Mouse (Mus musculus) heart, postnatal 0 days (tissue): ENCODE results near the gene Cnksr3. TPM values are rescaled to one million over a fixed set of nuclear protein-coding genes. Genes with fewer than 3 reads are reported as not detected.

Experiments used
- ATAC-seq: fragments of 200-750 bp; cut with Nextera tagmentation; 2 replicates; pipeline ENCODE4 v1.8.0; 2017; ENCODE audit warnings: low read depth, moderate number of reproducible peaks, moderate library complexity; ENCODE audit not compliant: insufficient read depth
- DNase-seq: peaks from one replicate; pipeline ENCODE4 v3.0.0-alpha.2; 2016; ENCODE audit warnings: low spot score
- H3K27ac ChIP-seq: fragments of 300-500 bp; sonication (generic); 2 replicates; pipeline ENCODE4 v1.5.1; 2014; ENCODE audit warnings: low read depth, mild to moderate bottlenecking
- H3K27me3 ChIP-seq: fragments of 300-500 bp; sonication (generic); 2 replicates; pipeline ENCODE4 v1.6.1; 2014; ENCODE audit warnings: low read length, mixed read lengths; ENCODE audit not compliant: control insufficient read depth, insufficient read depth
- H3K36me3 ChIP-seq: fragments of 300-500 bp; sonication (generic); replicated peaks from 2 replicates; pipeline ENCODE4 v1.6.1; 2014; ENCODE audit warnings: low read length, mixed read lengths; ENCODE audit not compliant: control insufficient read depth, insufficient read depth
- H3K4me1 ChIP-seq: fragments of 300-500 bp; sonication (generic); 2 replicates; pipeline ENCODE4 v1.6.1; 2014; ENCODE audit warnings: antibody characterized with exemption; ENCODE audit not compliant: control insufficient read depth, insufficient read depth
- H3K4me2 ChIP-seq: fragments of 300-500 bp; sonication (generic); 2 replicates; pipeline ENCODE4 v1.6.1; 2014; ENCODE audit warnings: low read depth, mild to moderate bottlenecking, low read length, moderate library complexity
- H3K4me3 ChIP-seq: fragments of 300-500 bp; sonication (generic); 2 replicates; pipeline ENCODE4 v1.5.1; 2014; ENCODE audit warnings: low read depth, low read length
- H3K9ac ChIP-seq: fragments of 300-500 bp; sonication (generic); replicated peaks from 2 replicates; pipeline ENCODE4 v1.6.1; 2014; ENCODE audit warnings: low read depth, low read length, mixed read lengths
- H3K9me3 ChIP-seq: fragments of 300-500 bp; sonication (generic); replicated peaks from 2 replicates; pipeline ENCODE4 v1.6.1; 2016; ENCODE audit warnings: low read length; ENCODE audit not compliant: control insufficient read depth
- CTCF ChIP-seq: IDR thresholded peaks from 2 replicates; pipeline ENCODE4 v1.5.1; 2016; ENCODE audit warnings: antibody characterized with exemption, control low read depth, low read depth
- EP300 ChIP-seq: IDR thresholded peaks from 2 replicates; pipeline ENCODE4 v1.6.1; 2016; ENCODE audit warnings: antibody characterized with exemption, low read depth
- WGBS: fragments of 180-500 bp; shearing (Covaris S2); extraction: QIAGEN DNeasy Blood & Tissue Kit; methylation state at CpG from one replicate; pipeline ENCODE4 v1.1.7; 2014; 5-methylcytosine and 5-hydroxymethylcytosine counted together
- polyA plus RNA-seq: library from polyadenylated mRNA; unstranded; fragments of >200 nt; fragmentation: Nextera tagmentation; extraction: Ambion mirVana; gene quantifications from 2 replicates; pipeline ENCODE4 v1.2.1, GENCODE M21; 2015
- total RNA-seq: library from RNA; depleted of rRNA; stranded (reverse); fragments of >200 nt; gene quantifications from 2 replicates; pipeline ENCODE4 v1.2.3, GENCODE M21; 2014; ENCODE audit warnings: low replicate concordance

The Cnksr3 gene
- total and polyA plus RNA-seq, 2 experiments from 2014 or later = 8.1 to 16.6 TPM

DNA sequence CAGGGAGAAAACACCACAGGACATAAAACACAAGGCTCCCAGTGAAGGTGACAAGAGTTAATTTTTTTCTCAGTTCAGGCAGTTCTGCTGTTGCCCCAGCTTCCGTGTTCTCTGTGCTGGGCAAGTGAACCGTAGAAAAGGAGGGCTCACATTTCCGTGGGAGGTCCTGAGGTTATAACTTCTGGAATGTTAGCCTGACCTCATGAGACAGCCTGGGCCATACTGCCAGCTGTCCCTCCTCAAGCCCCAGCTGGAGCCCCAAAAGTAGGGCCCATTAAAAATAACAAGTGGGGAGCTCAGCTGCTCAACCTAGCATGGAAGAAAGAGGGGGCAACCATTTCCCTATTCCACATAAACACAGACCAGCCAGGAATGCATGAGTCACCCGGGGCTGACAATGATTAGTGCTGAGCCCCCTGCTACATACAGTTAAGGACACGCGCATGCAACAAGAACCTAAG lies 28.8 kb downstream of the Cnksr3 start:
- ATAC-seq = peak; percentile 21; the same call in 1 of the 2 replicates
- H3K4me2 ChIP-seq = peak overlapping the region; percentile 19; the same call in 1 of the 2 replicates
- H3K27ac ChIP-seq = peak overlapping the region; percentile 64
- 26% methylated on average over 6 of the region's 6 CpGs for WGBS
- DNase-seq = no peak
- no peak for TF ChIP-seq EP300
- no peak for TF ChIP-seq CTCF
- no peaks in the 10 kb centered on the region for H3K9me3 ChIP-seq
- no peaks in the 10 kb centered on the region for H3K27me3 ChIP-seq
- H3K9ac ChIP-seq = no peak overlapping the region
- H3K4me3 ChIP-seq = no peak overlapping the region
- H3K36me3 ChIP-seq = no peaks in the 10 kb centered on the region
- peaks cover 32% of the 10 kb centered on the region for H3K4me1 ChIP-seq

DNA sequence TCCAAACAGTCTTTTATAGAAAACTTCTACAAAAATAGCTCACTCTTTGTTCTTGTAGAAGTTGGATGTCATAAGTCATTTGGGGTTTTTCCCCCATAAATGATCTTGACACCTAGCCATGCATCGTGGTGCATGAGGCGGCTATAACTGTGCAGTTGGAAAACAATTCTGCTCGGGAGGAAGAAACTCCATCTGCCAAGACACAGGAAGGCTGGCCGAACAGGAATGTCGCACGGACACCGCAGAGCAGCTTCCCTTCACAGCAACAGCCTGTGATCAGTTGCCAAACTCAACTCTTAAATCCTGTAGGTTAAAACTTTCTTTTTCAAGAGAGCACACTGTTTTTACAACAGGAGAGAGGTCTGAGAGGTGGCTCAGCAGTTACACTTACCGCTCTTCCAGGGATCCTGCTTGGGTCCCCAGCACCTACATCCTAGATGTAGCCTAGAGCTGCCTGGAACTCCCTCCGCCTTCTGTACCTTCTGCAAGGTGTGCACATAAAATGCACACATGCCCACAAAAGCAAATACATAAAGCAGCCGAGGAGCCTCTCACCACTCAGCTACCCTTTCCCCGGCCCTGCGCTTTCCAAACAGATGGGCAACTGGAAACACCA lies 29.4 kb downstream of the Cnksr3 start:
- TF ChIP-seq EP300 (no peak), CTCF (no peak)
- no peak for ATAC-seq
- 59% methylated on average over 12 of the region's 12 CpGs for WGBS
- no peak for DNase-seq
- Histone ChIP-seq H3K4me2 (peak overlapping the region; percentile 19; the same call in 1 of the 2 replicates), H3K4me1 (peaks cover 27% of the 10 kb centered on the region), H3K4me3 (no peak overlapping the region), H3K36me3 (no peaks in the 10 kb centered on the region), H3K9ac (no peak overlapping the region), H3K27me3 (no peaks in the 10 kb centered on the region), H3K9me3 (no peaks in the 10 kb centered on the region), H3K27ac (peak overlapping the region; percentile 64)

DNA sequence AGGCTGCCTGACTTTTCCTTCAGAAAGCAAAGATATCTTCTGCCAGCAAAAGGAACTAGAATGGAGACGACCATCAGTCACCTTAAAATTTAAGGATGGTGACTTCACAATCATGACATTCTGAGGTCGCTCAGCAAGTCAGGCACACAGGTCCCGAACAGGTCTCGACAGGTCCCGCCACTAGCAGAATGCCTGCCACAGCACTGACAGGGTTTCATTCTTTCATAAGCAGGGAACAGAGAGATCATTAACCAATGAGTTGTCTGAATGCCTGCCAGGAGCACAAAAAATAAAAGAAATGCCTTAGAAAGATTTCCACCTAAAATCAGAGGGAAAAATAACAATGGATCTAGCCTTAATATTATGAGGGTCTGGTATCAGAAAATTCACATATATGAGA lies 31.7 kb downstream of the Cnksr3 start:
- TF ChIP-seq CTCF (no peak), EP300 (no peak)
- WGBS = 82% methylated on average over 5 of the region's 5 CpGs
- no peaks in the 10 kb centered on the region for H3K27me3 ChIP-seq
- DNase-seq (no peak), ATAC-seq (no peak)
- no peak overlapping the region for H3K4me3 ChIP-seq
- H3K4me1 ChIP-seq = peaks cover 27% of the 10 kb centered on the region
- no peak overlapping the region for H3K9ac ChIP-seq
- H3K4me2 ChIP-seq = no peak overlapping the region
- H3K9me3 ChIP-seq = no peaks in the 10 kb centered on the region
- no peaks in the 10 kb centered on the region for H3K36me3 ChIP-seq
- no peak overlapping the region for H3K27ac ChIP-seq

DNA sequence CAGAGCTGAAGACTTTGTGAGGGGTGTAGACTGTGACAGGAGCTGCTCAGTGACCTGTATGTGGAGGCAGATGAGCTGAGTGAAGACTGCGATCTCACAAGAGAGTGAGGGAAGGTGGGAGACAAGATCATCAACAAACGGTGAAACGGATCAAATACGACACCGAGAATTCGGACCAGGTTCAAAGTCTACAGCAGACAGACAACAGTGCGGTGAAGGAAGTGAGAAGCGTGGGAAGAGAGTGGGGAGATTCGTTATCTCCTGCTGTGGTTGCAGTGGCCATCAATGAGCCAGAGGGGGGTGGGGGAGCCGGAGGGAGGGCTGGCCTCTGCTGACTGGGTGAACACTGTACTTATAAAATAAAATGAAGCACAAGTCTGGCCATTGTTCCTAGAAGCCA lies 33.5 kb downstream of the Cnksr3 start:
- peaks cover 23% of the 10 kb centered on the region for H3K4me1 ChIP-seq
- no peak for DNase-seq
- H3K27ac ChIP-seq = no peak overlapping the region
- H3K36me3 ChIP-seq = no peaks in the 10 kb centered on the region
- H3K4me2 ChIP-seq = no peak overlapping the region
- TF ChIP-seq CTCF (no peak), EP300 (no peak)
- H3K9ac ChIP-seq = no peak overlapping the region
- 52% methylated on average over 10 of the region's 10 CpGs for WGBS
- no peak overlapping the region for H3K4me3 ChIP-seq
- ATAC-seq = no peak
- H3K27me3 ChIP-seq = no peaks in the 10 kb centered on the region
- no peaks in the 10 kb centered on the region for H3K9me3 ChIP-seq

DNA sequence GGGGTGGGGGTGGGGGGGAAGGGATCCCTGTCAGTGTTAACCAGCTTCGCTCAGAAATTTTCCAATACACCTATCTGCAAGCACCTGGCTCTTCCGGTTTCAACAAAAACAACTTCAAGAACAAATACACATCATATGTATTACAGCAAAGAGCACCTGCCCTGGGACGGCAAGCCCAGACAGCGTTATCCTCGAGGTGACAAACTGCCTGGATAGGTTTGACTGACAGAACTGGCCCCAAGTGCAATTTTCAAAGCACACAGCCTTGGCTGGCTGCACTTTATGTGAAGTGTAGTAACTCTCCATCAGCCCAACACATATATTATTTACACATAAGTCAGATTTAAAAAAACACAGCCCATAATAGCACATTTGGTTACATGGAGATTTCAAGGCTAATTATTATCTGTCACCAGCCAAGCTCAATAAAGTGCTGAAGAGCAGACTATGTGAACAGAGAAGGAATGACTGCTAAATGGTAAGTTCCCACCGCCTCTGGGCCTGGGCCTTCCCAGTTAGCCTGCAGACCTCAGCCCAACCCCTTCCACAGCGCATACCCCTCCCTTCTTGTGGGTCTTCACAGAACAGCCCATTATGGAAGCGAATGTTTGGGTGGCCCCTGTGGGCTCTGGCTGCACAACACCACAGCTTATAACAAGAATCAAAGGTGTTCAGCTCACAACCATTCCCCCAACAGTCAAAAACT lies 35.7 kb downstream of the Cnksr3 start:
- Histone ChIP-seq H3K9ac (no peak overlapping the region), H3K4me2 (no peak overlapping the region), H3K36me3 (no peaks in the 10 kb centered on the region), H3K9me3 (no peaks in the 10 kb centered on the region), H3K27me3 (no peaks in the 10 kb centered on the region), H3K4me3 (no peak overlapping the region), H3K27ac (no peak overlapping the region), H3K4me1 (peaks cover 8% of the 10 kb centered on the region; the same call in 1 of the 2 replicates)
- TF ChIP-seq CTCF (no peak), EP300 (no peak)
- 84% methylated on average over 8 of the region's 8 CpGs for WGBS
- DNase-seq (no peak), ATAC-seq (no peak)
